Mouse (Mus musculus): ENCODE measurements at regions not wholly inside any gene's neighbourhood (a gene's known extent, or its start where the extent isn't known, plus 50 kb on each side); places are given as distances from the start of the nearest gene placed in this dataset.

DNA sequence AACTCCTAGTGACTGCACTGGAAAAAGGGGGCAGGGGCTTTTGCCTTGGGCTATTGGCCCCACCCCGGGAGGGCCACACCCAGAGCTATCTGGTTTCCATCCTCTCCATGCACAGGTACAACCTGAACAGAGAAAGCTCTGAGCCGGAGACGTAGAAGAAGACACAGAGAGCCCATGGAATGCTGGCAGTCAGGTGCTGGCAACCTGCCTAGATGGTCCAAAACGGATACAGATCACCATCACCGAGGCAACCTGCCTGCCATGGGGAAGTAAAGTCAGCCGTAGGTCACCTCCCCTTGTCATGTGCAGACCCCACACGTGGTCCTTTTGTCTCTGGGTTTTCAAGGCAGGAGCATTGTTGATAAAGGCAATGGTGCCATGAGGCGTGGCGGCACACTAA is 164.0 kb downstream of the Cct6b start:
- no peak for TF ChIP-seq CTCF (IDR thresholded peaks at IDR 0.05; ENCODE audit: extremely low read depth, insufficient read depth, low read length)
- no peak for TF ChIP-seq POLR2A (IDR thresholded peaks at IDR 0.05; ENCODE audit: extremely low read depth, insufficient read depth, low read length)
- H3K27ac ChIP-seq (ENCODE audit: insufficient read depth, low read length): no peak overlapping the region
- H3K4me3 ChIP-seq (ENCODE audit: insufficient read depth, low read length): no peak overlapping the region
- H3K4me1 ChIP-seq (ENCODE audit: control insufficient read depth, insufficient read depth, low read length): no peaks in the 10 kb centered on the region; the same call in 1 of the 2 replicates

DNA sequence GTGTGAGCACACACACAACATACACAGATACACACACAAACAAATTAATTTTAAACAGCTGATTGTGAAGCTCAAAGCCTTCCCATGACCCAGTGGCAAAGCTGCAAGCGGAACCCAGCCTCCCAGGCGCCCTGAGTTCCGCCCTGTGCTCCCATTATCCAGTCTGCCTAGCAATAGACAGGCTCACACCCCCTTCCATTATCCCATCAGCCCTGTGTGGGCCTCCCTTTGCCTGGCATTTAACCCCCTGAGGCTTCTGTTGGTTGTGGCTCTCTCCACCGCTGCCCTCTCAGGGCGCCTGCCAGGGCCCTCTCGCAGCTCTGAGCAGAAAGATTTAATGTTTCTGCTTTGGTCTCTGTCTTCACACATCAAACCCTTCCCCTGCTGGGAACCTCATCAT is 166.4 kb downstream of the Cct6b start:
- TF ChIP-seq CTCF (IDR thresholded peaks at IDR 0.05; ENCODE audit: extremely low read depth, insufficient read depth, low read length): no peak
- TF ChIP-seq POLR2A (IDR thresholded peaks at IDR 0.05; ENCODE audit: extremely low read depth, insufficient read depth, low read length): no peak
- H3K27ac ChIP-seq (ENCODE audit: insufficient read depth, low read length): no peak overlapping the region
- no peak overlapping the region for H3K4me3 ChIP-seq (ENCODE audit: insufficient read depth, low read length)
- H3K4me1 ChIP-seq (ENCODE audit: control insufficient read depth, insufficient read depth, low read length): no peaks in the 10 kb centered on the region; the same call in 1 of the 2 replicates

DNA sequence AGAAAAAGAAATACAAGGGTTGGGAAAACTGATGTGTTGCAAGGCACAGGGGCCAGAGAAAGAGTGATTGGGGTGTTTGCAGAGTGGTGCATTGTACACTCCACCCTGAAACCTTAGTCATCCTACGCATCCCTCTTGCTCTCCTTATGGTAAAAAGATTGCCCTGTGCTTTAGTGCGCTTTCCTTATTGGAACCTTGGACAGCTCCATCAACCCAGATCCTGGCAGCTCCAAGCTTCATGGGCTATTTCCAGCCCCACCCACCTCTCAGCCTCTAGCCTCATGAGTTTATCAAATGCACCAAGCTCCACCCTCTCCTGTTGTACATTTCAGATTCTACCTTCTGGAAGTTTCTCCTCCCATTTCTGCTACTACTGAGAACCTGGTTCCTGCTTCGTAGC is 167.3 kb downstream of the Cct6b start:
- no peak overlapping the region for H3K4me3 ChIP-seq (ENCODE audit: insufficient read depth, low read length)
- TF ChIP-seq CTCF (IDR thresholded peaks at IDR 0.05; ENCODE audit: extremely low read depth, insufficient read depth, low read length): no peak
- no peak for TF ChIP-seq POLR2A (IDR thresholded peaks at IDR 0.05; ENCODE audit: extremely low read depth, insufficient read depth, low read length)
- H3K4me1 ChIP-seq (ENCODE audit: control insufficient read depth, insufficient read depth, low read length): no peaks in the 10 kb centered on the region; the same call in 1 of the 2 replicates

DNA sequence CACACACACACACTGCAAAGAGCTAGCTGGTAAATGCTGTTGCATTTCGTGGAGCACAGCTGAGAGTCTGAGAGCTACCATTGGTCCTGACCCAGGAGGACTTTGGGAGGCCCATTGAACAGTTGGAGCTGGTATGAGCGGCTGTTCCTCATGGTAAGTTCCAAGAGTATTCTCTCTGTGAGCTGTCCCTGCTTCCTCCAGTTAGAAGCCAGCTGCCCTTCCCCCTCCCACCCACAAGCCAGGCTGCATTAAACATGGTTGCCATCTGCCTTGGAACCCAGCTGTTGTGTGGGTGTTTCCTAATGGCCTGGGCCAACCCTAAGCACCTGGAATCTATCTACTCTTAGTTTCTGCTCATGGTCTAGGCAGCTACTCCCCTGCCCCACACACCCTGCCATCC is 174.4 kb downstream of the Cct6b start:
- Histone ChIP-seq H3K4me3 (ENCODE audit: insufficient read depth, low read length) (no peak overlapping the region), H3K27ac (ENCODE audit: insufficient read depth, low read length) (no peak overlapping the region), H3K4me1 (ENCODE audit: control insufficient read depth, insufficient read depth, low read length) (no peaks in the 10 kb centered on the region)
- no peak for TF ChIP-seq POLR2A (IDR thresholded peaks at IDR 0.05; ENCODE audit: extremely low read depth, insufficient read depth, low read length)
- no peak for TF ChIP-seq CTCF (IDR thresholded peaks at IDR 0.05; ENCODE audit: extremely low read depth, insufficient read depth, low read length)

More for the DNA sequence above, 167.3 kb downstream of the Cct6b start:
- no peak overlapping the region for H3K27ac ChIP-seq (ENCODE audit: insufficient read depth, low read length)

DNA sequence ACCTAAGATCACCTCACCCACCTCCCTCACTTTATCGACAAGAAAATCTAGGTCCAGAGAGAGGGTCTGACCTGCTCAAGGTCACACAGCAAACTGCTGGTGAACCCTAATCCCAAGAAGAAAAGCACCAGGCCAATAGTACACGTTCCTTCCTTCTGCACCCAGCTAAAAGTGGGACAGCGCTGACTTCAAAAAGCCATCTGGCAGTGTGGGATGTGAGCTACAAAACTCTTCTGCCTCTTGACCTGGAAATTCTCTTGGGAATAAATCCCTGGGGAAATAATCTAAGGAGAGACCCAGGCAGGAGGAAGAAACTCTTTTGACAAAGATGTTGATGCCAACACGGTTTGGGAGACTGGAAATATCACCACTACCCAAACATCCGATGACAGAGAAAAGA is 175.4 kb downstream of the Cct6b start:
- no peak overlapping the region for H3K4me3 ChIP-seq (ENCODE audit: insufficient read depth, low read length)
- H3K4me1 ChIP-seq (ENCODE audit: control insufficient read depth, insufficient read depth, low read length): no peaks in the 10 kb centered on the region
- no peak overlapping the region for H3K27ac ChIP-seq (ENCODE audit: insufficient read depth, low read length)
- TF ChIP-seq POLR2A (IDR thresholded peaks at IDR 0.05; ENCODE audit: extremely low read depth, insufficient read depth, low read length): no peak
- TF ChIP-seq CTCF (IDR thresholded peaks at IDR 0.05; ENCODE audit: extremely low read depth, insufficient read depth, low read length): no peak

DNA sequence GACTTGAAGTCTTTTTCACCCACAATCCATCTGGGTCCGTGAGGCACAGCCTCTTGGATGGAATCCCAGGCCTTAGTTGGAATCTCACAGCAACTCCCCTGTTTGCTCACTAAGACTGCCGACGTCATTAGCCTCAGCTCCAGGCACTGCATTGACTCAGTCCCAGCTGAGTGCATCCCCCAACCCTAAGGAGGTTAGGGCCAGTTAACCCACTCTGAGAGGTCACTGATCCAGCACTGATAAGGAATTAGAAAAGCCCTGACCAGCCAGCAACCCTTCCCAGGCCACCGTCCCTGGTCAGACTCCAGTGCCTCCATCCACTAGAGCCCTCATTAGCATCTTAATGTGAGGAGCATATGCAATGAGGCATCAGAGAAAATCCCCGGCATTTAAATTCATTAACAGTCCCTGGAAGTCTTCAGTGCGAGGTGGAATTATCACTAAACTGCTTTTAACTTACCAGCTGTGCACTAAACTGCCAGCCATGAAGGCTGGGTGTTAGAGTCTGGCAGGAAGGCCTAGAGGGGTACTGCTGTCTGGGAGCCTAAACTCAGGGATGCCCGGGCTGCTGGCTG is 184.2 kb downstream of the Cct6b start:
- no peak for TF ChIP-seq CTCF (IDR thresholded peaks at IDR 0.05; ENCODE audit: extremely low read depth, insufficient read depth, low read length)
- no peak for TF ChIP-seq POLR2A (IDR thresholded peaks at IDR 0.05; ENCODE audit: extremely low read depth, insufficient read depth, low read length)
- H3K4me3 ChIP-seq (ENCODE audit: insufficient read depth, low read length): no peak overlapping the region
- H3K27ac ChIP-seq (ENCODE audit: insufficient read depth, low read length): no peak overlapping the region
- H3K4me1 ChIP-seq (ENCODE audit: control insufficient read depth, insufficient read depth, low read length): no peaks in the 10 kb centered on the region

DNA sequence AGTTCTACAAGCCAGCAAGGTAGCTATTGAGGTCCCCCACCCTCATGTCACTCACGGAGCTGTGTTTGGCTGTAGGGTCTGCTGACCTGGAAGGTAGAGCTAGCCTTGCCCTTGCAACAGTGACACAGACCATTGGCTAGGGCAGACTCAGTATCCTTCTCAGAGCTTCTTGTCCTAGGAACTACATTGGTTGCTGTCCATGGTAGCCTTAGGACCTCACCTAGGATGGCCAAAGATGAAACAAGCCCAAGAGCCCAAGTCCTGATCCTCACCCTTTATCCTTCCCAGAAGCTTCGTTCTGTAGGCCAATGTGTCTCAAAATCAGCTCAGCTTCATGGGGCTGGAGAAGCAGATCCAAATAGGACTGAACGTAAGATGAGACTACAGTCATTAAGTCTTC is 187.3 kb downstream of the Tmem132e start:
- no peaks in the 10 kb centered on the region for H3K4me1 ChIP-seq (ENCODE audit: control insufficient read depth, insufficient read depth, low read length)
- TF ChIP-seq CTCF (IDR thresholded peaks at IDR 0.05; ENCODE audit: extremely low read depth, insufficient read depth, low read length): no peak
- TF ChIP-seq POLR2A (IDR thresholded peaks at IDR 0.05; ENCODE audit: extremely low read depth, insufficient read depth, low read length): no peak
- no peak overlapping the region for H3K27ac ChIP-seq (ENCODE audit: insufficient read depth, low read length)
- no peak overlapping the region for H3K4me3 ChIP-seq (ENCODE audit: insufficient read depth, low read length)

DNA sequence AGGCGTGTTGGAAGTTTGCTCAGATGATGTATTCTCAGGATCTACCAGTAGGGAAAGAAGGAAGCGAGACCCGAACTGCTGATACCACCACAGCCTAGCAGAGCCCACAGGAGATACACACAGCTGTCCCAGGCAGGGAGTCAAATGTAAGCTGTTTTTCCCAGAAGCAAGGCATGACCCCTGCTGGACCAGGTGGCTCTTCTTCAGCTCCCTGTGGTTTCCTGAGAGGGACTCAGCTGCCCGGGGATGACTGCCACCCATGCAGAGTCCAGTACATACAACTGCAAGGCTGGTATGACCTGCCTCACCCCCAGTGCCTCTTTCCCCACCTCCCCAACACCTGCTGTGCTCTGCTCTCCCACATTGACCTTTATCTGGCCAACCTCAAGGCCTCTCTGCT is 184.4 kb downstream of the Tmem132e start:
- H3K27ac ChIP-seq (ENCODE audit: insufficient read depth, low read length): no peak overlapping the region
- TF ChIP-seq CTCF (IDR thresholded peaks at IDR 0.05; ENCODE audit: extremely low read depth, insufficient read depth, low read length): no peak
- TF ChIP-seq POLR2A (IDR thresholded peaks at IDR 0.05; ENCODE audit: extremely low read depth, insufficient read depth, low read length): no peak
- no peak overlapping the region for H3K4me3 ChIP-seq (ENCODE audit: insufficient read depth, low read length)
- H3K4me1 ChIP-seq (ENCODE audit: control insufficient read depth, insufficient read depth, low read length): no peaks in the 10 kb centered on the region

DNA sequence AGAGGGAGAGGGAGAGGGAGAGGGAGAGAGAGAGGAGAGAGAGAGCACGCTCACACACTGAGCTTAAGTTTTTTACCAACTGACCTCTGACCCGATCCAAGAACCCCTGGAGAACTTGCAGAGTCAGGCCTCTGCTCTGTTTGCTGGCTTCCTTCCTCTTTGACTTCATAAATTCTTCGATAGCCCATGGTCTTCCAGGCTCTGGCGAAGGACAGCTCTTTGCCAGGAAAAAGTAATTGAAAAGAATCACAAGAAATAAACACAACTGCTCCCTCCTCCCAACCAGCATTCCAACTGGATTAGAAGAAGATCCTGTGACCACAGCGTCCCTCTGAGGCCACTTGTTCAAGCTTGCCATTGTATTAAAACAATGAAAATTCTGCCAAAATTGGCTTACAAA is 182.8 kb downstream of the Tmem132e start:
- H3K4me1 ChIP-seq (ENCODE audit: control insufficient read depth, insufficient read depth, low read length): no peaks in the 10 kb centered on the region
- TF ChIP-seq CTCF (IDR thresholded peaks at IDR 0.05; ENCODE audit: extremely low read depth, insufficient read depth, low read length): no peak
- TF ChIP-seq POLR2A (IDR thresholded peaks at IDR 0.05; ENCODE audit: extremely low read depth, insufficient read depth, low read length): no peak
- no peak overlapping the region for H3K4me3 ChIP-seq (ENCODE audit: insufficient read depth, low read length)
- H3K27ac ChIP-seq (ENCODE audit: insufficient read depth, low read length): no peak overlapping the region

DNA sequence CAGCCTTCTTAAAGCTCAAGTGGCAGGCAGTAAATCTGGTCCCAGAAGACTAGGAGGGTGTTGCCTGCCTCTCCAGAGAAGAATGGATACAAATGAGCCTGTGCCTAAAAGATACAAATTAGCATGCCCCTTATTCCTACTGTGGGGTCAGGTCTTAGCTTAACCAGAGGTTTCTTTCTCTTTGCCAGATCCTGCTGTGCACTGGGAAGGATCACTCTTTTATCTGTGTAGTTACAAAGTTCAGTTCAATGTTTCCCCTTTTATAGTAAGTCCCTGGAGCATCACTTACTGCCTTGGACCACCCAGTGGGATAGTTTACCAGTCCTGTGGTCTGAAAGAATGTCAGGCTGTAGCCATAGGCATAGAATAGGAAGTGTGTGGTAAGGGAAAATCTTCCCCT is 181.1 kb downstream of the Tmem132e start:
- peaks cover under 1% of the 10 kb centered on the region for H3K4me1 ChIP-seq (ENCODE audit: control insufficient read depth, insufficient read depth, low read length)
- TF ChIP-seq POLR2A (IDR thresholded peaks at IDR 0.05; ENCODE audit: extremely low read depth, insufficient read depth, low read length) (no peak), CTCF (IDR thresholded peaks at IDR 0.05; ENCODE audit: extremely low read depth, insufficient read depth, low read length) (no peak)
- no peak overlapping the region for H3K4me3 ChIP-seq (ENCODE audit: insufficient read depth, low read length)
- H3K27ac ChIP-seq (ENCODE audit: insufficient read depth, low read length): no peak overlapping the region

All from cortical plate, adult 2 months (tissue).